Mouse (Mus musculus) bone marrow, adult 2 months (tissue): Measurements from ENCODE around the gene Glt1d1.

ENCODE experiments used
- CTCF ChIP-seq: fragments of 200-500 bp; IDR thresholded peaks from 2 replicates; pipeline ENCODE4 v1.5.1; 2011; ENCODE audit warnings: low read length, control low read depth; ENCODE audit not compliant: control insufficient read depth, insufficient read depth
- POLR2A ChIP-seq: fragments of 200-500 bp; IDR thresholded peaks from 2 replicates; pipeline ENCODE4 v1.6.1; 2011; ENCODE audit warnings: low read depth, mild to moderate bottlenecking, control low read depth, low read length, borderline replicate concordance; ENCODE audit not compliant: control insufficient read depth

DNA sequence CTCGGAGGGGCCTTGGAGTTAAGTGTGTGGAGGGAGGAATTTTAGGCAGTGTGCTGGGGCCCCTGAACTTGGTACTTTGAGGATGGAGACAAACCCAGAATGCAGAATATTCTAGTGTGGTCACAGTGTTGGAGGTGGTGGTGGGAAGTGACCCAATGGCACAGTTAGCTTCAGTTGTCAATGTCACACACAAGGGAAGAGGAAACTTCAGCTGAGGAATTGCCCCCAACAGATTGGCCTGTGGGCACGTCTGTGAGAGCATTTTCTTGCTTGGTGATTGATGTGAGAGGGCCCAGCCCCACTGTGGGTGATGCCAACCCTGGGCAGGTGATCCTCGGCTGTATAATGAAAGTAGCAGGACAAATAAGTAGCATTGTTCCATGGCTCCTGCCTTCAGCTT is 13.2 kb upstream of the Glt1d1 start:
- TF ChIP-seq CTCF (no peak), POLR2A (no peak)
